9 mouse cellular contexts compared by ENCODE assay signal in the genomic region with DNA sequence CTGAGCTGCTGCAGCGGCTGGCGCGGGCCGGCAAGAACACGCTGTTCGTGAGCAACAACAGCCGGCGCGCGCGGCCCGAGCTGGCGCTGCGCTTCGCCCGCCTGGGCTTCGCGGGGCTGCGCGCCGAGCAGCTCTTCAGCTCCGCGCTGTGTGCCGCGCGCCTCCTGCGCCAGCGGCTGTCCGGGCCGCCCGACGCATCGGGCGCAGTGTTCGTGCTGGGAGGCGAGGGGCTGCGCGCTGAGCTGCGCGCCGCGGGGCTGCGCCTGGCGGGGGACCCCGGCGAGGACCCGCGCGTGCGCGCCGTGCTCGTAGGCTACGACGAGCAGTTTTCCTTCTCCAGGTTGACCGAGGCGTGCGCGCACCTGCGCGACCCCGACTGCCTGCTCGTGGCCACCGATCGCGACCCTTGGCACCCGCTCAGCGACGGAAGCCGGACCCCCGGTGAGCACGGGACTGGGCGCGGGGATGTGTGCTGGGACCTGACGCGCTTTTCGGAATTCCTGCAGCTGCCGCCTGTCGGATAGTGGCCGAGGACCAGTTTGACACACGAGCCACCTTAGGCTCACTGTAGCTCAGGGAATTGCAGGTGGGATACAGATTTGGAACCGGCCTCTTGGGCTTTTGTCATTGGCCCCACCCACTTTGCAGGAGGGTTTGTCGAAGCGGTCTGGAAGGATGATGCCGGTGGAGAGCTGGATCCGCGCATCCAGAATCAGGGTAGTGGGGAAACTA. TPM values are rescaled to one million over a fixed set of nuclear protein-coding genes. Genes with fewer than 3 reads are reported as not detected.
DNase-seq lines count a peak whose midpoint lies in the region; ATAC-seq and TF ChIP-seq lines count a peak whose summit lies in the region.
"Had no signal": no experiment of that assay in that cellular context is flagged by ENCODE, and none has a peak within 500 bp of the region (broad histone marks: within the 10 kb centered on the region; RNA-seq: fewer than 3 reads in every experiment).

No protein-coding gene starts in this region.

- H3K36me3 ChIP-seq in liver, adult 2 months (ENCODE audit: control insufficient read depth, insufficient read depth, low read length) = no peaks in the 10 kb centered on the region
- no peaks in the 10 kb centered on the region; the same call in 1 of the 2 replicates for H3K36me3 ChIP-seq in forebrain, embryonic 11.5 days (ENCODE audit: control insufficient read depth, insufficient read depth, low read length)
- peaks cover 16% of the 10 kb centered on the region for H3K36me3 ChIP-seq in neural tube, embryonic 12.5 days

- H3K4me1 ChIP-seq in liver, adult 2 months (ENCODE audit: control insufficient read depth, insufficient read depth, low read length) = peaks cover 5% of the 10 kb centered on the region; the same call in 1 of the 2 replicates
- peaks cover 6% of the 10 kb centered on the region for H3K4me1 ChIP-seq in brown adipose tissue, adult 24 weeks (ENCODE audit: control insufficient read depth, insufficient read depth, insufficient read length, low read length)
- peaks cover 14% of the 10 kb centered on the region for H3K4me1 ChIP-seq in forebrain, embryonic 11.5 days (replicated peaks; ENCODE audit: control insufficient read depth, insufficient read depth, low read length)
- peaks cover 25% of the 10 kb centered on the region for H3K4me1 ChIP-seq in neural tube, embryonic 12.5 days

- no peaks in the 10 kb centered on the region for H3K79me2 ChIP-seq in liver, adult 2 months (ENCODE audit: control insufficient read depth, insufficient read depth, low read length)

- TF ChIP-seq POLR2A in liver, adult 2 months (IDR thresholded peaks at IDR 0.05; ENCODE audit: extremely low read depth, insufficient read depth, low read length) = no peak

- no peaks in the 10 kb centered on the region for H3K9me3 ChIP-seq in forebrain, embryonic 11.5 days (ENCODE audit: control insufficient read depth, low read length)
- H3K9me3 ChIP-seq in neural tube, embryonic 12.5 days = no peaks in the 10 kb centered on the region

- no peak for TF ChIP-seq CTCF in liver, adult 2 months (IDR thresholded peaks at IDR 0.05; ENCODE audit: low read depth, low read length)

- H3K27me3 ChIP-seq in liver, adult 2 months (ENCODE audit: control insufficient read depth, insufficient read depth, low read length) = 0 out of 2 replicates have a peak, but pooled peaks cover 5% of the 10 kb centered on the region
- no peaks in the 10 kb centered on the region for H3K27me3 ChIP-seq in forebrain, embryonic 11.5 days (ENCODE audit: control insufficient read depth, insufficient read depth, low read length)
- H3K27me3 ChIP-seq in neural tube, embryonic 12.5 days (replicated peaks) = no peaks in the 10 kb centered on the region

- peak overlapping the region; percentile 54 for H3K9ac ChIP-seq in liver, adult 2 months (ENCODE audit: low read depth, low read length)
- peak overlapping the region; percentile 85 for H3K9ac ChIP-seq in forebrain, embryonic 11.5 days (ENCODE audit: low read length)
- peak overlapping the region; percentile 87 for H3K9ac ChIP-seq in neural tube, embryonic 12.5 days

- peak; percentile 62 for ATAC-seq in forebrain, embryonic 11.5 days (replicated peaks; ENCODE audit: low FRiP score)
- ATAC-seq in neural tube, embryonic 12.5 days (ENCODE audit: low FRiP score, low read depth) = peak; percentile 69
- no peak for ATAC-seq in megakaryocyte-erythroid progenitor cell, adult 5-6 weeks (replicated peaks; ENCODE audit: low FRiP score, low TSS enrichment, poor library complexity, severe bottlenecking)

- no peak overlapping the region for H3K27ac ChIP-seq in liver, adult 2 months (replicated peaks; ENCODE audit: insufficient read depth, low read depth, low read length)
- no peak overlapping the region for H3K27ac ChIP-seq in brown adipose tissue, adult 24 weeks (replicated peaks; ENCODE audit: low read depth, low read length)
- H3K27ac ChIP-seq in forebrain, embryonic 11.5 days (ENCODE audit: low read depth, low read length) = peak overlapping the region; percentile 89
- H3K27ac ChIP-seq in neural tube, embryonic 12.5 days = peak overlapping the region; percentile 84

- H3K4me2 ChIP-seq in forebrain, embryonic 11.5 days (ENCODE audit: low read depth, low read length, severe bottlenecking) = peak overlapping the region; percentile 94
- peak overlapping the region; percentile 97 for H3K4me2 ChIP-seq in neural tube, embryonic 12.5 days (replicated peaks)

- no peak for DNase-seq in liver, adult 2 months (ENCODE audit: extremely low read depth, low read depth, low spot score)
- DNase-seq in liver (no peak), adipocyte (ENCODE audit: low spot score) (no peak)
- no peak for DNase-seq in forebrain, embryonic 11.5 days (ENCODE audit: low spot score)
- DNase-seq in left cerebral cortex, postnatal 4 days = peak; percentile 65

- WGBS in liver, adult 2 months = 4% methylated on average over 87 of the region's 87 CpGs
- WGBS in forebrain, embryonic 11.5 days = under 1% methylated on average over 82 of the region's 87 CpGs
- under 1% methylated on average over 86 of the region's 87 CpGs for WGBS in neural tube, embryonic 12.5 days

- peak overlapping the region; percentile 49; the same call in 1 of the 2 replicates for H3K4me3 ChIP-seq in liver, adult 2 months (ENCODE audit: insufficient read depth, low read depth, low read length)
- H3K4me3 ChIP-seq in brown adipose tissue, adult 24 weeks (ENCODE audit: insufficient read depth, low read depth, low read length) = peak overlapping the region; percentile 48
- H3K4me3 ChIP-seq in forebrain, embryonic 11.5 days (ENCODE audit: low read depth, low read length) = peak overlapping the region; percentile 71
- peak overlapping the region; percentile 74 for H3K4me3 ChIP-seq in neural tube, embryonic 12.5 days

- intact Hi-C loops in left cerebral cortex, postnatal 4 days (cut with DNase I) = no loop called here

RNA-seq across cellular contexts. Expression of gene Pdxp, which starts 0.5 kb away (rescaled TPM):
- total RNA-seq in liver, adult 2 months (2014; rRNA removed) = 0.27 and 0.37 TPM in 2 replicates
- 0.62 and 1.2 TPM in 2 replicates for polyA plus RNA-seq in liver, adult 2 months (2012; rRNA removed)
- 0.67 and 1.3 TPM in 2 replicates for polyA plus RNA-seq in brown adipose tissue, adult 24 weeks (2012; ENCODE audit: insufficient read depth, insufficient read length, missing spikeins)
- polyA plus RNA-seq in forebrain, embryonic 11.5 days (2014; fragmentation: Nextera tagmentation; extraction: Ambion mirVana) = 37.2 and 49.2 TPM in 2 replicates
- 100 to 1,000 TPM; 107 to 117 TPM for total RNA-seq in left cerebral cortex, postnatal 4 days (2021)
- 44.6 and 47.1 TPM in 2 replicates for polyA plus RNA-seq in neural tube, embryonic 12.5 days (2016; fragmentation: Nextera tagmentation; extraction: Ambion mirVana)
- 12.7 and 22.5 TPM in 2 replicates for total RNA-seq in megakaryocyte-erythroid progenitor cell, adult 5-6 weeks (2014; fragmentation: Nextera tagmentation)
- 6.6 and 6.9 TPM in 2 replicates for total RNA-seq in megakaryocyte-erythroid progenitor cell, adult 5-6 weeks (2017)

RNA-seq across cellular contexts. Expression of gene Lgals1, which starts 12.3 kb away (rescaled TPM):
- 23.2 and 31.6 TPM in 2 replicates for total RNA-seq in liver, adult 2 months (2014; rRNA removed)
- 25.2 and 26.9 TPM in 2 replicates for polyA plus RNA-seq in liver, adult 2 months (2012; rRNA removed)
- polyA plus RNA-seq in brown adipose tissue, adult 24 weeks (2012; ENCODE audit: insufficient read depth, insufficient read length, missing spikeins) = 2,169 and 2,213 TPM in 2 replicates
- polyA plus RNA-seq in forebrain, embryonic 11.5 days (2014; fragmentation: Nextera tagmentation; extraction: Ambion mirVana) = 279 and 319 TPM in 2 replicates
- 10 to 100 TPM; 25.2 to 29.4 TPM for total RNA-seq in left cerebral cortex, postnatal 4 days (2021)
- polyA plus RNA-seq in neural tube, embryonic 12.5 days (2016; fragmentation: Nextera tagmentation; extraction: Ambion mirVana) = 327 and 328 TPM in 2 replicates
- total RNA-seq in megakaryocyte-erythroid progenitor cell, adult 5-6 weeks (2014; fragmentation: Nextera tagmentation) = 54.9 and 83.9 TPM in 2 replicates
- 91.1 and 98.2 TPM in 2 replicates for total RNA-seq in megakaryocyte-erythroid progenitor cell, adult 5-6 weeks (2017)

RNA-seq across cellular contexts. Expression of gene Sh3bp1, which starts 14.7 kb away (rescaled TPM):
- 0.37 and 2.3 TPM in 2 replicates for total RNA-seq in liver, adult 2 months (2014; rRNA removed)
- 3.7 and 6.0 TPM in 2 replicates for polyA plus RNA-seq in liver, adult 2 months (2012; rRNA removed)
- polyA plus RNA-seq in brown adipose tissue, adult 24 weeks (2012; ENCODE audit: insufficient read depth, insufficient read length, missing spikeins) = 2.2 and 3.3 TPM in 2 replicates
- polyA plus RNA-seq in forebrain, embryonic 11.5 days (2014; fragmentation: Nextera tagmentation; extraction: Ambion mirVana) = 15.8 and 17.3 TPM in 2 replicates
- 1 to 10 TPM; 5.4 to 6.0 TPM for total RNA-seq in left cerebral cortex, postnatal 4 days (2021)
- 9.6 and 10.0 TPM in 2 replicates for polyA plus RNA-seq in neural tube, embryonic 12.5 days (2016; fragmentation: Nextera tagmentation; extraction: Ambion mirVana)
- total RNA-seq in megakaryocyte-erythroid progenitor cell, adult 5-6 weeks (2014; fragmentation: Nextera tagmentation) = 31.8 and 53.7 TPM in 2 replicates
- 11.4 and 11.6 TPM in 2 replicates for total RNA-seq in megakaryocyte-erythroid progenitor cell, adult 5-6 weeks (2017)

RNA-seq across cellular contexts. Expression of gene Gm49510, which starts 14.8 kb away (rescaled TPM):
- not detected in 2 replicates for total RNA-seq in liver, adult 2 months (2014; rRNA removed)
- polyA plus RNA-seq in liver, adult 2 months (2012; rRNA removed) = not detected in 2 replicates
- not detected in 2 replicates for polyA plus RNA-seq in brown adipose tissue, adult 24 weeks (2012; ENCODE audit: insufficient read depth, insufficient read length, missing spikeins)
- polyA plus RNA-seq in forebrain, embryonic 11.5 days (2014; fragmentation: Nextera tagmentation; extraction: Ambion mirVana) = 0.13 TPM in 1 of 2 replicates, not detected in the other
- total RNA-seq in left cerebral cortex, postnatal 4 days (2021) = not detected
- 0.28 and 0.32 TPM in 2 replicates for polyA plus RNA-seq in neural tube, embryonic 12.5 days (2016; fragmentation: Nextera tagmentation; extraction: Ambion mirVana)
- total RNA-seq in megakaryocyte-erythroid progenitor cell, adult 5-6 weeks (2014; fragmentation: Nextera tagmentation) = not detected in 2 replicates
- 2.6 TPM in 1 of 2 replicates, not detected in the other for total RNA-seq in megakaryocyte-erythroid progenitor cell, adult 5-6 weeks (2017)
- total RNA-seq: common myeloid progenitor, adult 5-6 weeks had no signal

RNA-seq across cellular contexts. Expression of gene Nol12, which starts 20.5 kb away (rescaled TPM):
- total RNA-seq in liver, adult 2 months (2014; rRNA removed) = 4.0 and 5.3 TPM in 2 replicates
- 10.3 and 13.1 TPM in 2 replicates for polyA plus RNA-seq in liver, adult 2 months (2012; rRNA removed)
- polyA plus RNA-seq in brown adipose tissue, adult 24 weeks (2012; ENCODE audit: insufficient read depth, insufficient read length, missing spikeins) = 22.6 and 34.2 TPM in 2 replicates
- polyA plus RNA-seq in forebrain, embryonic 11.5 days (2014; fragmentation: Nextera tagmentation; extraction: Ambion mirVana) = 56.8 and 62.6 TPM in 2 replicates
- total RNA-seq in left cerebral cortex, postnatal 4 days (2021) = 10 to 100 TPM; 46.5 to 47.8 TPM
- 58.4 and 62.4 TPM in 2 replicates for polyA plus RNA-seq in neural tube, embryonic 12.5 days (2016; fragmentation: Nextera tagmentation; extraction: Ambion mirVana)
- total RNA-seq in megakaryocyte-erythroid progenitor cell, adult 5-6 weeks (2014; fragmentation: Nextera tagmentation) = 52.3 and 56.7 TPM in 2 replicates
- 15.3 and 31.6 TPM in 2 replicates for total RNA-seq in megakaryocyte-erythroid progenitor cell, adult 5-6 weeks (2017)

Comparison
In these comparisons a context has a peak if more than half of its experiments do, and no peak if none do; other contexts are left out.
1. H3K27ac ChIP-seq: peak in forebrain, embryonic 11.5 days (single experiment) and neural tube, embryonic 12.5 days (single experiment); none in liver, adult 2 months (single experiment) and brown adipose tissue, adult 24 weeks (single experiment).
2. RNA of gene Pdxp, which starts 0.5 kb away (polyA plus RNA-seq): 44.6 to 47.1 TPM in neural tube, embryonic 12.5 days and 37.2 to 49.2 TPM in forebrain, embryonic 11.5 days; 0.67 to 1.3 TPM in brown adipose tissue, adult 24 weeks and 0.62 to 1.2 TPM in liver, adult 2 months; every median in the first group is over 10 times any median in the second.
3. RNA of gene Lgals1, which starts 12.3 kb away (polyA plus RNA-seq): 2,169 to 2,213 TPM in brown adipose tissue, adult 24 weeks, 327 to 328 TPM in neural tube, embryonic 12.5 days and 279 to 319 TPM in forebrain, embryonic 11.5 days; 25.2 to 26.9 TPM in liver, adult 2 months; every median in the first group is over 10 times any median in the second.
4. Peak in every context shown above with its lines, with median percentiles within 50 percentile points of each other: H3K4me3 ChIP-seq and H3K9ac ChIP-seq.